Mouse (Mus musculus) limb, embryonic 14.5 days (tissue): ENCODE measurements around the gene Smyd2. TPM values are rescaled to one million over a fixed set of nuclear protein-coding genes. Genes with fewer than 3 reads are reported as not detected.

ENCODE experiments used
- ATAC-seq: fragments of 200-750 bp; cut with Nextera tagmentation; 2 replicates; pipeline ENCODE4 v1.8.0; 2017; ENCODE audit warnings: low read depth, moderate number of reproducible peaks, moderate TSS enrichment; ENCODE audit not compliant: low FRiP score
- DNase-seq: peaks from one replicate; pipeline ENCODE4 v3.0.0-alpha.2; 2015; ENCODE audit warnings: low spot score
- H3K27ac ChIP-seq: fragments of 300-500 bp; sonication (generic); replicated peaks from 2 replicates; pipeline ENCODE4 v1.5.1; 2014; ENCODE audit warnings: low read depth, mild to moderate bottlenecking, low read length, moderate library complexity, mixed read lengths
- H3K27me3 ChIP-seq: fragments of 300-500 bp; sonication (generic); 2 replicates; pipeline ENCODE4 v1.6.1; 2014; ENCODE audit warnings: low read length, mixed read lengths; ENCODE audit not compliant: control insufficient read depth, insufficient read depth
- H3K36me3 ChIP-seq: fragments of 300-500 bp; sonication (generic); 2 replicates; pipeline ENCODE4 v1.6.1; 2014; ENCODE audit warnings: mild to moderate bottlenecking, low read length, moderate library complexity, mixed read lengths; ENCODE audit not compliant: control insufficient read depth, insufficient read depth
- H3K4me1 ChIP-seq: fragments of 300-500 bp; sonication (generic); 2 replicates; pipeline ENCODE4 v1.6.1; 2014; ENCODE audit warnings: antibody characterized with exemption, low read length, mixed read lengths; ENCODE audit not compliant: control insufficient read depth, insufficient read depth
- H3K4me2 ChIP-seq: fragments of 300-500 bp; sonication (generic); replicated peaks from 2 replicates; pipeline ENCODE4 v1.6.1; 2014; ENCODE audit warnings: low read depth, mild to moderate bottlenecking, low read length, moderate library complexity; ENCODE audit not compliant: severe bottlenecking
- H3K4me3 ChIP-seq: fragments of 300-500 bp; sonication (generic); replicated peaks from 2 replicates; pipeline ENCODE4 v1.5.1; 2014; ENCODE audit warnings: low read length
- H3K9ac ChIP-seq: fragments of 300-500 bp; sonication (generic); 2 replicates; pipeline ENCODE4 v1.6.1; 2014; ENCODE audit warnings: mild to moderate bottlenecking, low read depth, low read length, moderate library complexity; ENCODE audit not compliant: severe bottlenecking
- H3K9me3 ChIP-seq: fragments of 300-500 bp; sonication (generic); 2 replicates; pipeline ENCODE4 v1.6.1; 2016; ENCODE audit warnings: low read length; ENCODE audit not compliant: control insufficient read depth
- POLR2A ChIP-seq: fragments of 200-500 bp; IDR thresholded peaks from 2 replicates; pipeline ENCODE4 v1.8.0; 2012; ENCODE audit warnings: inconsistent platforms, mild to moderate bottlenecking, moderate library complexity, borderline replicate concordance; ENCODE audit not compliant: insufficient read depth, insufficient read length; ENCODE audit errors: extremely low read depth
- WGBS: fragments of 180-500 bp; shearing (Covaris S2); extraction: QIAGEN DNeasy Blood & Tissue Kit; methylation state at CpG from one replicate; pipeline ENCODE4 v1.1.7; 2014; 5-methylcytosine and 5-hydroxymethylcytosine counted together
- polyA plus RNA-seq, 2 experiments: library from polyadenylated mRNA; depleted of rRNA in 1 of 2; stranded (reverse) in 1 of 2; unstranded in 1 of 2; fragments of >200 nt; fragmentation: Nextera tagmentation in 1 of 2; extraction: Ambion mirVana in 1 of 2; gene quantifications; 2 replicates each; pipeline versions ENCODE4 v1.2.1 to v1.2.3; 2012 to 2014

Smyd2 gene
- polyA plus RNA-seq, 2 experiments, result 94.5 to 108 TPM

DNA sequence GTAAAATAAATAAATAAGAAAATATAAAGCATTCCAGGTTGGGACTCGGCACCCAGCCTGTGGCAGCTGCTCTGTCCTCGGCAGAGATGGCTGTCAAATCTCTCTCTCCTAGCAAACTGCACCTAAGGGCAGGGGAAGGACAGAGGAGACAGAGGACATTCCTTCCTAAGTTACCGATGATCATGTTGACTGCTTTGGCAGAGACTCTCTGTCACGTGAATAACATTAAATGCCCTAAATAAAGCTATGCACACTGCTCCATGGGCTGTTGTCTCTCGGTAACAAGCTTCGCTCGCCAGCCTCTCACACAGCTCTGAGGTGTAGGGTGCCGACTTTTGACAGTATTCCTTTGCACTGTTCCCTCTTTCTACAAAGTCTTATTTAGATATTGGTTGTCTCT, 46.0 kb downstream of the Smyd2 start:
- no peak for DNase-seq
- no peak for TF ChIP-seq POLR2A
- no peak overlapping the region for H3K9ac ChIP-seq
- no peak overlapping the region for H3K4me3 ChIP-seq
- no peaks in the 10 kb centered on the region for H3K27me3 ChIP-seq
- peaks cover 19% of the 10 kb centered on the region for H3K36me3 ChIP-seq
- H3K4me1 ChIP-seq, result peaks cover 23% of the 10 kb centered on the region
- ATAC-seq, result no peak
- no peaks in the 10 kb centered on the region for H3K9me3 ChIP-seq
- no peak overlapping the region for H3K4me2 ChIP-seq
- 63% methylated on average over 8 of the region's 8 CpGs for WGBS
- no peak overlapping the region for H3K27ac ChIP-seq

GRCm38 (mm10) chr1:189875439-189875861, 46.7 kb downstream of the Smyd2 start:
- H3K9ac ChIP-seq, result no peak overlapping the region
- TF ChIP-seq POLR2A, result no peak
- peak; percentile 31; the same call in 1 of the 2 replicates for ATAC-seq
- H3K4me1 ChIP-seq, result peaks cover 23% of the 10 kb centered on the region
- WGBS, result 7% methylated on average over 6 of the region's 6 CpGs
- H3K4me3 ChIP-seq, result no peak overlapping the region
- H3K36me3 ChIP-seq, result peaks cover 22% of the 10 kb centered on the region; the same call in 1 of the 2 replicates
- H3K27me3 ChIP-seq, result no peaks in the 10 kb centered on the region
- H3K4me2 ChIP-seq, result 0 out of 2 replicates have a peak overlapping the region, but pooled peaks have one; percentile 7
- no peak overlapping the region for H3K27ac ChIP-seq
- H3K9me3 ChIP-seq, result no peaks in the 10 kb centered on the region
- peak; percentile 23 for DNase-seq

DNA sequence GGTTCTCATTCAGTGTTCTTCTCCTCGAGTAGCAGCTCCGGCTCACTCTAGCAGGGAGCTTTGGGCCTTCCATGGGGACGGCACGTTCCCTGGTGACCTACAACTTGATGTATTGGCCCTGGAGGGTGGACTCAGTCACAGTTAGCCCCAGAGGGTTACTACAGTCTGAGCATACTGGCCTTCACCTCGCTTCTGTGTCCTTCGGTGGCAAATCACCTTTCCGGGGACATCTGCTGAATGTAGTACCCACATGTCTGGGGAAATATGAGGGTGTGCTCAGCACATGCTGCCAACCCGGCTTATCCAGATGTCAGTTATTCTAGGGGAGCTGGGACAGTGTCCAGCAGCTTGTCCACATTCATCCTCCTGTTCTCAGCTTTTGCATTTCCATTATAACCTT, 48.6 kb downstream of the Smyd2 start:
- H3K4me3 ChIP-seq, result no peak overlapping the region
- 82% methylated on average over 8 of the region's 8 CpGs for WGBS
- no peak overlapping the region for H3K9ac ChIP-seq
- DNase-seq (no peak), ATAC-seq (no peak)
- H3K36me3 ChIP-seq, result peaks cover 28% of the 10 kb centered on the region
- H3K27ac ChIP-seq, result no peak overlapping the region
- H3K4me2 ChIP-seq, result no peak overlapping the region
- H3K4me1 ChIP-seq, result peaks cover 23% of the 10 kb centered on the region
- no peak for TF ChIP-seq POLR2A
- no peaks in the 10 kb centered on the region for H3K9me3 ChIP-seq
- H3K27me3 ChIP-seq, result no peaks in the 10 kb centered on the region

DNA sequence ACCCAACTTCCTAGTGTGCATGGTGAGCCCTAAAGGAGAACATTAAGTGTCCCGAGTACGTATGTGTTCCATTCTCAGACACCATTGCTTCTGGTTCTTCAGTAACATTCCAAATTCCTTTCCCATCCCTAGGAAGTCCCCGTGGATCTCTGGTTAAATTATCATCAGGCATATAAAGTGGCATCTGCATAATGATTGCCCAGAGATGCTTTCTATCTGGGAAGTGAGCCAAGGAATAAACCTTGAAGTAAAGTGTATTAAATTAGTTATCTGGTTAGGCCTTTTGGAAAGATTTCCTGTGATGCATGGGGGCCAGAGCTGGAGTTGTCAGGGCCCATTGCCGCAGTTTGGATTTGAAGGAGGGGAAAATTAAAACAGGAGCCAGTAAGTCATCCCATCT, 50.1 kb downstream of the Smyd2 start:
- 77% methylated on average over 4 of the region's 4 CpGs for WGBS

DNA sequence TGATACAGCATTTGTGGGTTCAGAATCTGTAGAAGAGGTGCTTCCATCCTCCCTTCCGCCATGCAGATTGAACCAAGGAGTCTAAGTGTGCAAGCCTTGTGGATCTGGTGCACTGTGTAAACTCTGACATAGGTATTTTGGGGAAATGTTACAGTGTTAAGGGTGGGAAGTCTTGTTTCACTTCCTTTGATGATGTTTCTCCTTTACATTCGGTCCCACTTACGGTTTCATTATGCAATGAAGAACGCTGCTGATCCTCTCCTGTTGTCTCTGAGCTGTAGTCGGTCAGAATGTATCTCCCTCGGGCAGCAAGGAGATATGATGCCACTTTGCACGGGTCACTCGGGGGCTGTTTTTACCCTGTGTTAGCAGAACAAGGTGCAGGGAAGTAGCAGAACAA, 50.5 kb downstream of the Smyd2 start:
- H3K36me3 ChIP-seq, result peaks cover 26% of the 10 kb centered on the region

More for the DNA sequence above, 50.1 kb downstream of the Smyd2 start:
- peaks cover 28% of the 10 kb centered on the region for H3K36me3 ChIP-seq
- H3K4me2 ChIP-seq, result no peak overlapping the region
- H3K4me3 ChIP-seq, result no peak overlapping the region
- peaks cover 27% of the 10 kb centered on the region for H3K4me1 ChIP-seq
- H3K27ac ChIP-seq, result no peak overlapping the region
- H3K9me3 ChIP-seq, result no peaks in the 10 kb centered on the region
- no peak for ATAC-seq
- no peak for DNase-seq
- no peak for TF ChIP-seq POLR2A
- H3K27me3 ChIP-seq, result no peaks in the 10 kb centered on the region
- no peak overlapping the region for H3K9ac ChIP-seq

GRCm38 (mm10) chr1:189870539-189870938, 51.6 kb downstream of the Smyd2 start:
- no peak for ATAC-seq
- Histone ChIP-seq H3K9ac (no peak overlapping the region), H3K4me2 (no peak overlapping the region), H3K9me3 (no peaks in the 10 kb centered on the region), H3K4me1 (peaks cover 20% of the 10 kb centered on the region), H3K4me3 (no peak overlapping the region), H3K27ac (no peak overlapping the region), H3K36me3 (peaks cover 29% of the 10 kb centered on the region), H3K27me3 (no peaks in the 10 kb centered on the region)
- TF ChIP-seq POLR2A, result no peak
- no peak for DNase-seq
- WGBS, result 80% methylated on average over 8 of the region's 8 CpGs

More for the DNA sequence above, 50.5 kb downstream of the Smyd2 start:
- no peak for TF ChIP-seq POLR2A
- Histone ChIP-seq H3K4me2 (no peak overlapping the region), H3K4me3 (no peak overlapping the region), H3K27me3 (no peaks in the 10 kb centered on the region), H3K4me1 (peaks cover 27% of the 10 kb centered on the region), H3K9me3 (no peaks in the 10 kb centered on the region), H3K9ac (no peak overlapping the region), H3K27ac (no peak overlapping the region)
- ATAC-seq, result no peak
- no peak for DNase-seq
- 92% methylated on average over 8 of the region's 8 CpGs for WGBS
